Mouse (Mus musculus) myocyte (in vitro differentiated cells): Measurements from ENCODE around the gene Lrrc8e. TPM values are rescaled to one million over a fixed set of nuclear protein-coding genes. Genes with fewer than 3 reads are reported as not detected.

Experiments
- H3K27me3 ChIP-seq: one replicate; pipeline ENCODE4 v1.6.1; 2011; ENCODE audit not compliant: control insufficient read depth, insufficient read depth, insufficient read length
- H3K36me3 ChIP-seq: one replicate; pipeline ENCODE4 v1.6.1; 2011; ENCODE audit not compliant: control insufficient read depth, insufficient read depth
- H3K4me2 ChIP-seq: one replicate; pipeline ENCODE4 v1.6.1; 2011; ENCODE audit warnings: low read depth, control low read depth
- H3K4me3 ChIP-seq: one replicate; pipeline ENCODE4 v1.5.1; 2011; ENCODE audit warnings: mild to moderate bottlenecking, control low read depth, moderate library complexity
- H3K79me2 ChIP-seq: one replicate; pipeline ENCODE4 v1.6.1; 2011; ENCODE audit not compliant: control insufficient read depth, insufficient read depth
- H3ac ChIP-seq: one replicate; pipeline ENCODE4 v1.6.1; 2011; ENCODE audit not compliant: control insufficient read depth, insufficient read length
- CEBPB ChIP-seq: IDR thresholded peaks from 2 replicates; pipeline ENCODE4 v1.6.1; 2011; ENCODE audit warnings: mild to moderate bottlenecking, moderate library complexity; ENCODE audit not compliant: poor library complexity, insufficient read depth, severe bottlenecking
- E2F4 ChIP-seq: IDR thresholded peaks from one replicate; pipeline ENCODE4 v1.6.1; 2011; ENCODE audit warnings: mild to moderate bottlenecking, control low read depth, moderate library complexity; ENCODE audit not compliant: insufficient read depth
- MAX ChIP-seq: IDR thresholded peaks from one replicate; pipeline ENCODE4 v1.6.1; 2011; ENCODE audit warnings: low read depth, mild to moderate bottlenecking, control low read depth
- MYOD1 ChIP-seq, 3 experiments: IDR thresholded peaks; one replicate each; pipeline ENCODE4 v1.6.1; 2011; ENCODE audit warnings: control low read depth in 2 of 3, low read depth in 2 of 3, mild to moderate bottlenecking in 2 of 3, moderate library complexity in 1 of 3; ENCODE audit not compliant: insufficient read length in 2 of 3, control insufficient read depth in 1 of 3
- MYOG ChIP-seq, 3 experiments: IDR thresholded peaks; one replicate each; pipeline ENCODE4 v1.6.1; 2011; ENCODE audit warnings: control low read depth in 2 of 3, low read depth in 2 of 3, mild to moderate bottlenecking in 2 of 3; ENCODE audit not compliant: insufficient read length in 2 of 3, control insufficient read depth in 1 of 3, insufficient read depth in 1 of 3
- POLR2A ChIP-seq: IDR thresholded peaks from one replicate; pipeline ENCODE4 v1.6.1; 2011; ENCODE audit warnings: low read depth, mild to moderate bottlenecking, control low read depth, moderate library complexity; ENCODE audit not compliant: insufficient read length
- POLR2AphosphoS2 ChIP-seq: IDR thresholded peaks from one replicate; pipeline ENCODE4 v1.6.1; 2011; ENCODE audit warnings: low read depth, control low read depth; ENCODE audit not compliant: insufficient read length
- REST ChIP-seq: IDR thresholded peaks from one replicate; pipeline ENCODE4 v1.6.1; 2011; ENCODE audit warnings: mild to moderate bottlenecking, control low read depth, moderate library complexity; ENCODE audit not compliant: insufficient read depth, insufficient read length
- SRF ChIP-seq: IDR thresholded peaks from one replicate; pipeline ENCODE4 v1.6.1; 2011; ENCODE audit warnings: low read depth; ENCODE audit not compliant: control insufficient read depth, insufficient read length
- TCF12 ChIP-seq: IDR thresholded peaks from one replicate; pipeline ENCODE4 v1.6.1; 2011; ENCODE audit warnings: mild to moderate bottlenecking, control low read depth; ENCODE audit not compliant: poor library complexity, insufficient read depth, severe bottlenecking
- TCF3 ChIP-seq: IDR thresholded peaks from one replicate; pipeline ENCODE4 v1.6.1; 2011; ENCODE audit warnings: low read depth, control low read depth; ENCODE audit not compliant: insufficient read length
- USF1 ChIP-seq: IDR thresholded peaks from one replicate; pipeline ENCODE4 v1.6.1; 2011; ENCODE audit warnings: low read depth, mild to moderate bottlenecking, control low read depth, moderate library complexity
- polyA plus RNA-seq: library from polyadenylated mRNA; unstranded; fragments of >200 nt; fragmentation: generic; extraction: Trizol; gene quantifications from one replicate; pipeline ENCODE4 v1.2.1, GENCODE M21; 2012; ENCODE audit warnings: missing spikeins

Lrrc8e gene
- polyA plus RNA-seq, 1 experiment, result 2.4 TPM

DNA sequence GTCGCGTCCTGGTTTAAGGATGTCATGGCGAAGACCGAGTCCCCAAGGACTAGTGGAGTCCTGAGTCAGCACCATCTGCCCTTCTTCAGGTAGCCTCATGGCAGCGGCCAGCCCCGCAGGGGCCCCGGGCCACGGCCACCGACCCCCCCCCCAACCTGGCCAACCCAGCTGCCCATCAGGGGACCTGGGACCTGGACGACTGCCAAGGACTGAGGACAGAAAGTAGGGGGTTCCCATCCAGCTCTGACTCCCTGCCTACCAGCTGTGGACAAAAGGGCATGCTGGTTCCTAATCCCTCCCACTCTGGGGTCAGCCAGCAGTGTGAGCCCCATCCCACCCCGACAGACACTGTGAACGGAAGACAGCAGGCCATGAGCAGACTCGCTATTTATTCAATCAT lies 19.1 kb downstream of the Lrrc8e start:
- no peak for TF ChIP-seq TCF12
- TF ChIP-seq REST, result no peak
- TF ChIP-seq POLR2A, result no peak
- TF ChIP-seq TCF3, result no peak
- Histone ChIP-seq H3K4me2 (no peak overlapping the region), H3K27me3 (no peaks in the 10 kb centered on the region), H3K4me3 (no peak overlapping the region), H3ac (no peak overlapping the region), H3K36me3 (peaks cover 11% of the 10 kb centered on the region), H3K79me2 (peaks cover 13% of the 10 kb centered on the region)

DNA sequence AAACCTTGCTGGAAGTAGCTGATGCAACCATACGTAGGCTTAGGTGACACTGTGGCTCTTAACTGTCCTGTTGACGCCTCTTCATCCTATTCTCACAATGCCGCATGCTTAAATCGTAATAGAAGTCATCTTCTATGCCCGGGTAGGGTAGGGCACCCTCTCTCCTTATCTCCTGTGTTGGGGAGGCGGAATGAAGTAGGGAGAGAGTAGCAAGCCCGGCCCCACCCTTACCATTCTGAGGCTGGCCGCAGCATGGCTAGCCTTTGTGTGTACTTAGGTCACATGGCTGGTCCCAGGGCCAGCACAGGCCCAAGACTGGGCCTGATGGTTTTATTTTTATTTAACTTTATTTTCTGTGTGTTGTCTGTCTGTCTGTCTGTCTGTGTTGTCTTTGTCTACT lies 20.6 kb downstream of the Lrrc8e start:
- Histone ChIP-seq H3K4me2 (no peak overlapping the region), H3K36me3 (peaks cover 5% of the 10 kb centered on the region)

DNA sequence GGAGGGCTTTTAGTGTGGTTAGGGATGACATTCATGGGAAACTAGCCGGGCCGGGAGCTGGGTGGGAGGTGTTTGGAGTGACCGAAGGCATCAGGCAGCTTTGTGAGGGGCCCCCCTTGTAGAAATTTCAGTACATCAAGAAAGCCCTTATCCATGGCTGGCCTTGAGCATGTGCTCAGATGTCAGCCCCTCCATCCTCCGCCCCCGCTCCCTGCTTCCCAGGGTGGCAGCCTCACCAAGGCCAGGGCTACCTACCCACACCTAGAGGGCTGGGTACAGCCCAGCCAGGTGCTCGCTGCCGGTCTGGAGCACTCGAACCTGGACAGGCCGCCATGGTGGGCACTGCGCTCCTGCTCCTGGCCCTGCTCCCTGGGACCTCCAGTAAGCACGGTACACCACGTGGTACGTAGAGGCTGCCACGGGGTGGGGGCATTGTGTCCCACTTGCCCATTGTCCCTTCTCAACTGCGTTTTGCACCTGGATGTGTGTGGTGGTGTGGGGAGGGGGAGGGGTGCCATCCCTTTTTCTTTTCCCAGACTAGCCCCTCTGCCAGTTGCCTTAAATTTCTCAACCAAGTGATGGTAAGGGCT lies 21.4 kb downstream of the Lrrc8e start, which contains the start of gene Tgfbr3l:
TSS of gene Tgfbr3l (plus strand) at position 264 of the 590 bp plus-strand sequence.
- H3K4me3 ChIP-seq, result no peak within 1 kb of the TSS
- H3K4me2 ChIP-seq, result no peak within 1 kb of the TSS
- H3K36me3 ChIP-seq, result peaks cover 5% of the 10 kb centered on the region

More for the DNA sequence above, 20.6 kb downstream of the Lrrc8e start:
- H3K27me3 ChIP-seq, result no peaks in the 10 kb centered on the region
- no peak overlapping the region for H3K4me3 ChIP-seq
- TF ChIP-seq TCF3, result no peak
- no peak overlapping the region for H3ac ChIP-seq
- H3K79me2 ChIP-seq, result no peaks in the 10 kb centered on the region

DNA sequence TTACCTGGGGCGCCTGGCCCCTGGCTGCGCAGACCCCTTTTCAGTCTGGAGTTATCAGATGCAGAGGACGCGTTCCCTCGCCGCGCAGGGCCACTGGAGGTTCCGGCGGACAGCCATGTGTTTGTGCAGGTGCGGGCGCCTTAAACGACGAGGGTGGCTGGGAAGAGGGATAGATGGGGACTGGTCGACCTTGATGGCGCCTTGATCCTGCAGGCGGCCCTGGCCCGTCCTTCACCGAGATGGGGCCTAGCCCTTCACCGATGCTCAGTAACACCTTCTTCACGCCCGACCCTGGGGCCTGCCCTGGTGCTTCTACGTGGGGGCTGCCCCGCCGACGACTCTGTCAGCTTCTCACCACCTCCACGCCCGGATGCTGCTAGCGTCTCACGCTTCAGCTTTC lies 22.6 kb downstream of the Lrrc8e start:
- Histone ChIP-seq H3ac (no peak overlapping the region), H3K4me2 (no peak overlapping the region), H3K27me3 (no peaks in the 10 kb centered on the region), H3K36me3 (peaks cover 5% of the 10 kb centered on the region), H3K4me3 (no peak overlapping the region), H3K79me2 (no peaks in the 10 kb centered on the region)
- TF ChIP-seq TCF3, result no peak
- TF ChIP-seq USF1, result no peak
- no peak for TF ChIP-seq POLR2AphosphoS2
- TF ChIP-seq CEBPB, result no peak
- no peak for TF ChIP-seq MAX
- TF ChIP-seq REST, result no peak
- TF ChIP-seq POLR2A, result no peak
- no peak for TF ChIP-seq MYOG (IDR thresholded peaks at IDR 0.05; ENCODE audit: control insufficient read depth in 1 of 3, insufficient read depth in 1 of 3, insufficient read length in 2 of 3, low read depth in 2 of 3)
- TF ChIP-seq TCF12, result no peak
- TF ChIP-seq MYOD1 (IDR thresholded peaks at IDR 0.05; ENCODE audit: control insufficient read depth in 1 of 3, insufficient read length in 2 of 3, low read depth in 2 of 3), result no peak
- no peak for TF ChIP-seq E2F4
- no peak for TF ChIP-seq SRF

More for the DNA sequence above, 21.4 kb downstream of the Lrrc8e start, which contains the start of gene Tgfbr3l:
- H3K79me2 ChIP-seq, result no peaks in the 10 kb centered on the region
- TF ChIP-seq CEBPB, result no peak
- TF ChIP-seq MYOD1 (IDR thresholded peaks at IDR 0.05; ENCODE audit: control insufficient read depth in 1 of 3, insufficient read length in 2 of 3, low read depth in 2 of 3), result no peak
- no peak for TF ChIP-seq MAX
- no peak for TF ChIP-seq REST
- TF ChIP-seq POLR2A, result peak; percentile 16
- TF ChIP-seq TCF12, result no peak
- TF ChIP-seq TCF3, result no peak
- H3ac ChIP-seq, result no peak within 1 kb of the TSS
- H3K27me3 ChIP-seq, result no peaks in the 10 kb centered on the region

DNA sequence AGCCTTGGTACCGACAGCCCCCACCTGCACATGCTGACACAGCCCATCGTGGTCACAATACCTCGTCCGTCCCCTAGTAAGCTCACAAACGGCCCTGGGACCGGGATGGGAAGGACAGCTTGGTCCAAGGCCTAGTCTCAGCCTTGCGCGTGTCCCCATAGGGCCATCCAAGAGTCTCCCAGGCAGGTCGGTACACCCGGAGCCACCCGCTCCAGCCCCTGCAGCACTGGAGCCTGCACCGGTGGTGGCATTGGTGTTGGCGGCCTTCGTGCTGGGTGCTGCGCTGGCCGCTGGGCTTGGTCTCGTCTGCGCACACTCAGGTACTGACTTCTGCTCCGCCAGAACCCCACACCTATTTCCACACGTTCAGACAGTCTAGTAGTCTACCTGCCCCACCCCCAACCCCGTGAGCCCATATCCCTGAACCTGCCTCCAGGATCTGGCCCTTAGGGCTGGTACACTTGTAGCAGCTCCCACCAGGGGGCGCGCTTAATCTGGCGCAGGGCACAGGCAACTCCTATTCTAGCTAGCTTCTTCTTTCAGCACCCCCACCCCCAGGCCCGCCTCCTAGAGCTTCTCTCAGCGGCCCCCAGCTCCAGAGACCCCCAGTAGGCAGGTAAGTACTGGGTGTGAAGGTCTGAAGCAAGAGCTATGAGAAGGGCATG lies 23.8 kb downstream of the Lrrc8e start:
- Histone ChIP-seq H3K4me3 (no peak overlapping the region), H3K79me2 (no peaks in the 10 kb centered on the region), H3ac (no peak overlapping the region), H3K36me3 (peaks cover under 1% of the 10 kb centered on the region), H3K27me3 (no peaks in the 10 kb centered on the region), H3K4me2 (no peak overlapping the region)
- TF ChIP-seq TCF3 (no peak), POLR2AphosphoS2 (peak; percentile 63)
